Mouse (Mus musculus) limb, embryonic 14.5 days (tissue): ENCODE measurements around the gene Rab14. TPM values are rescaled to one million over a fixed set of nuclear protein-coding genes. Genes with fewer than 3 reads are reported as not detected.

Experiments used
- ATAC-seq: fragments of 200-750 bp; cut with Nextera tagmentation; 2 replicates; pipeline ENCODE4 v1.8.0; 2017; ENCODE audit warnings: low read depth, moderate number of reproducible peaks, moderate TSS enrichment; ENCODE audit not compliant: low FRiP score
- DNase-seq: peaks from one replicate; pipeline ENCODE4 v3.0.0-alpha.2; 2015; ENCODE audit warnings: low spot score
- H3K27ac ChIP-seq: fragments of 300-500 bp; sonication (generic); replicated peaks from 2 replicates; pipeline ENCODE4 v1.5.1; 2014; ENCODE audit warnings: low read depth, mild to moderate bottlenecking, low read length, moderate library complexity, mixed read lengths
- H3K27me3 ChIP-seq: fragments of 300-500 bp; sonication (generic); 2 replicates; pipeline ENCODE4 v1.6.1; 2014; ENCODE audit warnings: low read length, mixed read lengths; ENCODE audit not compliant: control insufficient read depth, insufficient read depth
- H3K36me3 ChIP-seq: fragments of 300-500 bp; sonication (generic); 2 replicates; pipeline ENCODE4 v1.6.1; 2014; ENCODE audit warnings: mild to moderate bottlenecking, low read length, moderate library complexity, mixed read lengths; ENCODE audit not compliant: control insufficient read depth, insufficient read depth
- H3K4me1 ChIP-seq: fragments of 300-500 bp; sonication (generic); 2 replicates; pipeline ENCODE4 v1.6.1; 2014; ENCODE audit warnings: antibody characterized with exemption, low read length, mixed read lengths; ENCODE audit not compliant: control insufficient read depth, insufficient read depth
- H3K4me2 ChIP-seq: fragments of 300-500 bp; sonication (generic); replicated peaks from 2 replicates; pipeline ENCODE4 v1.6.1; 2014; ENCODE audit warnings: low read depth, mild to moderate bottlenecking, low read length, moderate library complexity; ENCODE audit not compliant: severe bottlenecking
- H3K4me3 ChIP-seq: fragments of 300-500 bp; sonication (generic); replicated peaks from 2 replicates; pipeline ENCODE4 v1.5.1; 2014; ENCODE audit warnings: low read length
- H3K9ac ChIP-seq: fragments of 300-500 bp; sonication (generic); 2 replicates; pipeline ENCODE4 v1.6.1; 2014; ENCODE audit warnings: mild to moderate bottlenecking, low read depth, low read length, moderate library complexity; ENCODE audit not compliant: severe bottlenecking
- H3K9me3 ChIP-seq: fragments of 300-500 bp; sonication (generic); 2 replicates; pipeline ENCODE4 v1.6.1; 2016; ENCODE audit warnings: low read length; ENCODE audit not compliant: control insufficient read depth
- POLR2A ChIP-seq: fragments of 200-500 bp; IDR thresholded peaks from 2 replicates; pipeline ENCODE4 v1.8.0; 2012; ENCODE audit warnings: inconsistent platforms, mild to moderate bottlenecking, moderate library complexity, borderline replicate concordance; ENCODE audit not compliant: insufficient read depth, insufficient read length; ENCODE audit errors: extremely low read depth
- WGBS: fragments of 180-500 bp; shearing (Covaris S2); extraction: QIAGEN DNeasy Blood & Tissue Kit; methylation state at CpG from one replicate; pipeline ENCODE4 v1.1.7; 2014; 5-methylcytosine and 5-hydroxymethylcytosine counted together
- polyA plus RNA-seq, 2 experiments: library from polyadenylated mRNA; depleted of rRNA in 1 of 2; stranded (reverse) in 1 of 2; unstranded in 1 of 2; fragments of >200 nt; fragmentation: Nextera tagmentation in 1 of 2; extraction: Ambion mirVana in 1 of 2; gene quantifications; 2 replicates each; pipeline versions ENCODE4 v1.2.1 to v1.2.3; 2012 to 2014

Gene Rab14
- polyA plus RNA-seq, 2 experiments: 130 to 276 TPM

DNA sequence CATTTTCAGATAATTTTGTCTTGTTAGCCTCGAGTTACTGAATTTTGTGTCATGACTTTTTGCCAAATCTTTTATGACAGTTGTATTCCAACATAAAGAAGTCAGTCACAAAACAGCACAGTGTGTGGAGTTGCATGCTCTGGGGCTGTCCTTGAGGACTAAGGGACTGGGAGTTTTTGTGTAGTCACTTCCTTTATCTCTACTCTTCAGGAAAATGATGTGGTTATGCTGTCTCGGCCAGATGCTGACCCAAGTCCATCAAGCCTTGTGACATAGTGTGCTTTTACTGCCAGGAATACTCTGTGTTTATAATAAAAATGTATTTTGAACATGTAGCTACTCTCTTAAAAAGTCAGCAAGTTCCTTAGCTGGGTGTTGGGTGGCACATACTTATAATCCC lies 43.9 kb downstream of the Rab14 start:
- Histone ChIP-seq H3K27me3 (no peaks in the 10 kb centered on the region), H3K4me3 (no peak overlapping the region), H3K36me3 (peaks cover 83% of the 10 kb centered on the region), H3K4me1 (no peaks in the 10 kb centered on the region), H3K27ac (no peak overlapping the region), H3K9ac (no peak overlapping the region), H3K9me3 (no peaks in the 10 kb centered on the region), H3K4me2 (no peak overlapping the region)
- WGBS: 84% methylated on average over 2 of the region's 2 CpGs
- TF ChIP-seq POLR2A: no peak
- DNase-seq (no peak), ATAC-seq (no peak)

DNA sequence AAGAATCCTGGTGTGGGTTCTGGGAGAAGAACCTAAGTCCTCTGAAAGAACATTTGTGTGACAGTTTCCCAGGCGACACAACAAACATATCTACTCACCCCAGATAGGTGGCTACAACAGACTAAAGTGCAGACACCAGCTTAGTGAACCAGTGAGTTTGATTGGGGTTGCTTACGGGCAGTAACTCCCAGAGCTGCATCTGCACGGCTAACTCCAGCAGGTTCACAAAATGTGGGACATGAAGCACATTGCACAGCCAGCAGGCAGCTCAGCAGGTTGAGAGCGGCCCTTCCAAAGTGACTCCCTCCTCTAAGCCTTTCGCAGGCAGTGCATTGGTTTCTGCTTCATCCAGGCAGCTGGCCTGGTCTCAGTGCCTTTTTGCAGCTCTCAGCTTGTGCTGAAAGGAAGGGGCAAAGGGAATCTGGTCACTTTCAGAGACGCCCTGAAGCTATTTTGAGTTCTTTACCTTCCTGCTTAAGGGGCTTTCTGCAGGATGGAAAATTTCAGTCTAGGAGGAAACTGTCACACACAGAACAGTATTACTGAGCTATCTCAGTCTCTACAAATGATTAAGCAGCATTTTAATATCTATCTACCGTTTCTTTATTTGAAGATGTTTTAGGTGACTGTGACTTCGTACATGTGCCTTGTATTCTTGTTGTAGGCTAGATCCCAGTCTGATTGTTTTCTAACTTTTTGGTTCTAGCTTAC lies 46.9 kb downstream of the Rab14 start:
- H3K9me3 ChIP-seq: no peaks in the 10 kb centered on the region
- no peak for ATAC-seq
- no peak overlapping the region for H3K27ac ChIP-seq
- TF ChIP-seq POLR2A: no peak
- H3K4me3 ChIP-seq: no peak overlapping the region
- no peak overlapping the region for H3K9ac ChIP-seq
- H3K27me3 ChIP-seq: no peaks in the 10 kb centered on the region
- DNase-seq: no peak
- peaks cover 100% of the 10 kb centered on the region for H3K36me3 ChIP-seq
- 84% methylated on average over 8 of the region's 8 CpGs for WGBS
- H3K4me2 ChIP-seq: no peak overlapping the region
- no peaks in the 10 kb centered on the region for H3K4me1 ChIP-seq

DNA sequence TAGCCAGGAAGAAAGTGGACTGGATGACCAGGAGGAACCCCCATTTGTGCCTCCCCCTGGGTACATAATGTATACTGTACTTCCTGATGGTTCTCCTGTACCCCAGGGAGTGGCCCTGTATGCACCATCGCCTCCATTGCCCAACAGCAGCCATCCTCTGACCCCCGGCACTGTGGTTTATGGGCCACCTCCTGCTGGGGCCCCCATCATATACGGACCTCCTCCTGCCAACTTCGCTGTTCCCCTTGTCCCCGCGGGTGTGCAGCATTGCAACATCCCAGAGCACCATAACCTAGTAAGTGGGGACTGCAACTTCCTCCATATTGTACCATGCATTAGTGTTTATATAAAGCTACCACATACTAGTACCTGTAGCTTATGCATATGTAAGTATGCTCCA lies 47.7 kb downstream of the Rab14 start:
- no peaks in the 10 kb centered on the region for H3K4me1 ChIP-seq

DNA sequence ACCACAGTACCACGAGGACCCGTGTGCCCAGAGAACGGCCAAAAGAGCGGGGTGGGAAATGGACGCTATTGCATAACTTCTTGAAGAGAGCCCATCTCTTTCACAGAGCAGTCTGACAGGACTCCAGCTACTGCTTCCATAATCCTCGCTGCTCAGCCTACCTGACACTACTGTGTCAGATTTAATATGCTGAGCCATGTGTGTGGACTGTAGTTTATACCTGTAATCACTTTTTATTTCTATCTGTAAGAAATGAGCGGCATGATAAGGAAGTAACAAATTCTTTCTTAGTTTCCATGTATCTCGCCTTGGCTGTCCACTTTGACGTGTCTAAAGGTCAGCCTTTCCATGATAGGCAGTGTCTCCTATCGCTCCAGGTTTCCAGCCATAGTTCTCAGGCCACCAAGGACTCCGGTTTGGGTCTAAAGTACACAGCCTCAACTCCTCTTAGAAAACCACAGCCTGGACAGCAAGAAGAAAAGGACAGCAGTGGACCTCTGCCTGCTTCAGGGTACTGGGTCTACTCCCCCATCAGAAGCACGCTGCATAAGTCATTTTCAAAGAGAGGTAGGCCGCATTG lies 49.5 kb downstream of the Rab14 start:
- Histone ChIP-seq H3K9ac (no peak overlapping the region), H3K4me3 (no peak overlapping the region), H3K36me3 (peaks cover 100% of the 10 kb centered on the region), H3K27ac (no peak overlapping the region), H3K4me2 (no peak overlapping the region), H3K9me3 (no peaks in the 10 kb centered on the region), H3K4me1 (no peaks in the 10 kb centered on the region), H3K27me3 (no peaks in the 10 kb centered on the region)
- 94% methylated on average over 13 of the region's 13 CpGs for WGBS
- DNase-seq: no peak
- no peak for TF ChIP-seq POLR2A
- ATAC-seq: no peak

More for the DNA sequence above, 47.7 kb downstream of the Rab14 start:
- H3K9ac ChIP-seq: no peak overlapping the region
- no peak for TF ChIP-seq POLR2A
- DNase-seq: no peak
- H3K4me3 ChIP-seq: no peak overlapping the region
- WGBS: 83% methylated on average over 6 of the region's 6 CpGs
- H3K9me3 ChIP-seq: no peaks in the 10 kb centered on the region
- no peak overlapping the region for H3K27ac ChIP-seq
- no peaks in the 10 kb centered on the region for H3K27me3 ChIP-seq
- H3K36me3 ChIP-seq: peaks cover 100% of the 10 kb centered on the region
- no peak overlapping the region for H3K4me2 ChIP-seq
- ATAC-seq: no peak

DNA sequence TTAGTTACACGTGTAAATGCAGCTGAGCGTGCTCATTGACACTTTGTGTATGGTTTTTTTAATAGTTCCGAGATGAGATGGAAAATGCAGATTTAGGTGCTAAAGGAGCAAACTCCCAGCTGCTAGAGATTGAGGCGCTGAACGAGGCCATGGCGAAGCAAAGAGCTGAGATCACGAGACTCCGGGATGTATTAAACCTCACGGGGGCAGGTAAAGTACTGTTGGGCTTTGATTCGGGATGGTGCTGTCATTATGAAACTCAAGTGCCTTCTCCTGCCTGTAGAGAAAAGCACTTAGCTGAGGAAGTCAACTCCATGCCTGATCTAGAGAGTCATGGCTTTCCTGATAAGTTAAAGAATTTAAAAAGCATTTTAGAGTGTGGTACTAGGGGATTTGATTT lies 52.1 kb downstream of the Rab14 start:
- H3K4me1 ChIP-seq: no peaks in the 10 kb centered on the region
- H3K27me3 ChIP-seq: no peaks in the 10 kb centered on the region
- peaks cover 98% of the 10 kb centered on the region for H3K36me3 ChIP-seq
- no peak overlapping the region for H3K4me3 ChIP-seq
- DNase-seq (no peak), ATAC-seq (no peak)
- H3K4me2 ChIP-seq: no peak overlapping the region
- no peak for TF ChIP-seq POLR2A
- no peak overlapping the region for H3K9ac ChIP-seq
- no peak overlapping the region for H3K27ac ChIP-seq
- 93% methylated on average over 10 of the region's 10 CpGs for WGBS
- no peaks in the 10 kb centered on the region for H3K9me3 ChIP-seq
